In the genomic region with DNA sequence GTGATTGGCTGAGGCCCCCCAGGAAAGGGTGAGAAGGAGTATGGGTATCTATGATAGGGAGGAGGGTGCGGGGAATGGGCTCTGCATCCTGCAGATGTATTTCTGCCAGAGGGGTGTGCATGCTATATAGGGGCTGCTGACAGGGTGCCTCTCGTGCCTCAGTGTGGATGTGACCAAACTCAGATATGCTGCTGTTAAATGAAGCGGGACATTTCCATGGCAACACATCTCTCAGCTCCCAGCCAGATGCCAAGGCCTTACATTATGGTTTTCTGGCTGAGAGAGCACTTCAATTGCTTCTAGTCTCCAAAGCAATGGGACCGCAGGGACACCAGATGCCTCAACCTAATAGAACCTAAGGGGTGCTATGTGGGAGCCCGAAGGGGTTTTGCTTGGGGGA, we compare ENCODE assay signal across 10 mouse cellular contexts. TPM values are rescaled to one million over a fixed set of nuclear protein-coding genes. Genes with fewer than 3 reads are reported as not detected.
DNase-seq lines count a peak whose midpoint lies in the region; ATAC-seq and TF ChIP-seq lines count a peak whose summit lies in the region.
"Had no signal": no experiment of that assay in that cellular context is flagged by ENCODE, and none has a peak within 500 bp of the region (broad histone marks: within the 10 kb centered on the region; RNA-seq: fewer than 3 reads in every experiment).

No protein-coding gene starts in this region.

- ATAC-seq in Patski = peak; percentile 81
- peak; percentile 82 for ATAC-seq in midbrain, embryonic 16.5 days

- no peaks in the 10 kb centered on the region for H3K36me3 ChIP-seq in midbrain, embryonic 16.5 days (ENCODE audit: control insufficient read depth, insufficient read depth, low read length)

- H3K4me3 ChIP-seq in midbrain, embryonic 16.5 days (ENCODE audit: low read depth, low read length) = no peak overlapping the region
- H3K4me3 ChIP-seq in gastrocnemius, adult 2 months = no peak overlapping the region
- H3K4me3 ChIP-seq: embryonic facial prominence, embryonic 13.5 days had no signal

- peaks cover 7% of the 10 kb centered on the region for H3K4me1 ChIP-seq in midbrain, embryonic 16.5 days (ENCODE audit: control insufficient read depth, insufficient read depth, low read length)

- H3K9me3 ChIP-seq in midbrain, embryonic 16.5 days (replicated peaks; ENCODE audit: control insufficient read depth, low read length, poor library complexity, severe bottlenecking) = no peaks in the 10 kb centered on the region
- H3K9me3 ChIP-seq: embryonic facial prominence, embryonic 13.5 days had no signal

- intact Hi-C loops in gastrocnemius, adult 2 months (cut with DNase I) = loop anchor here (5.0 kb wide), 1 partner anchor 152 kb away; a partner anchor contains a TSS

- no peaks in the 10 kb centered on the region for H3K27me3 ChIP-seq in Patski
- H3K27me3 ChIP-seq in midbrain, embryonic 16.5 days (ENCODE audit: control insufficient read depth, insufficient read depth, low read depth, low read length) = no peaks in the 10 kb centered on the region
- H3K27me3 ChIP-seq: embryonic facial prominence, embryonic 13.5 days had no signal

- in situ Hi-C loops in Patski (cut with MboI; ENCODE audit: low pct_unique_long_range_greater_than_20kb) = no loop called here

- POLR2A ChIA-PET in Patski (lab: Charles Lee) = interaction anchor here (0.7 kb wide), 1 partner anchor 16 kb away, joined by 3 read pairs; no protein-coding TSS in a partner anchor

- WGBS in midbrain, embryonic 16.5 days = 30% methylated on average over 5 of the region's 5 CpGs

- H3K27ac ChIP-seq in midbrain, embryonic 16.5 days (ENCODE audit: low read length) = peak overlapping the region; percentile 78
- no peak overlapping the region for H3K27ac ChIP-seq in gastrocnemius, adult 2 months
- H3K27ac ChIP-seq: embryonic facial prominence, embryonic 13.5 days had no signal

- CTCF ChIA-PET in Patski (lab: Charles Lee) = no interaction called here

- no peak overlapping the region for H3K9ac ChIP-seq in midbrain, embryonic 16.5 days (ENCODE audit: low read depth, low read length)
- H3K9ac ChIP-seq: embryonic facial prominence, embryonic 13.5 days had no signal

- peak; percentile 48 for DNase-seq in embryo, embryonic 10 days (ENCODE audit: low spot score)
- DNase-seq in embryo, embryonic 9.5 days (ENCODE audit: extremely low spot score) = no peak
- no peak for DNase-seq in Patski (ENCODE audit: low read depth, low spot score)
- DNase-seq in frontal cortex, postnatal 14 days (ENCODE audit: low spot score in 2 of 2) = peak; percentile 15 to 28
- no peak for DNase-seq in lung, postnatal 36 days
- no peak for DNase-seq in kidney, adult 18-20 months
- no peak for DNase-seq in gastrocnemius, adult 2 months
- DNase-seq: gastrocnemius, postnatal 36 days had no signal

- TF ChIP-seq CTCF in Patski (IDR thresholded peaks at IDR 0.05) = no peak
- no peak for TF ChIP-seq CTCF in gastrocnemius, adult 2 months (IDR thresholded peaks at IDR 0.05)

- no peak overlapping the region for H3K4me2 ChIP-seq in midbrain, embryonic 16.5 days (ENCODE audit: low read length)
- H3K4me2 ChIP-seq: embryonic facial prominence, embryonic 13.5 days had no signal

RNA-seq across cellular contexts. Expression of a gene that starts 24.8 kb away (rescaled TPM):
- 138 TPM for polyA plus RNA-seq in Patski (2021)
- polyA plus RNA-seq in midbrain, embryonic 16.5 days (2015; fragmentation: Nextera tagmentation; extraction: Ambion mirVana) = 195 and 209 TPM in 2 replicates
- 100 to 1,000 TPM; 141 to 180 TPM for total RNA-seq in gastrocnemius, adult 2 months (2021)

RNA-seq across cellular contexts. Expression of a gene that starts 24.9 kb away (rescaled TPM):
- polyA plus RNA-seq in Patski (2021) = 15.5 TPM
- 40.7 and 41.8 TPM in 2 replicates for polyA plus RNA-seq in midbrain, embryonic 16.5 days (2015; fragmentation: Nextera tagmentation; extraction: Ambion mirVana)
- 1 to 10 TPM; 6.4 to 8.3 TPM for total RNA-seq in gastrocnemius, adult 2 months (2021)

RNA-seq across cellular contexts. Expression of a gene that starts 30.8 kb away (rescaled TPM):
- polyA plus RNA-seq in Patski (2021) = 164 TPM
- 72.8 and 75.0 TPM in 2 replicates for polyA plus RNA-seq in midbrain, embryonic 16.5 days (2015; fragmentation: Nextera tagmentation; extraction: Ambion mirVana)
- 1 to 10 TPM; 6.4 to 8.5 TPM for total RNA-seq in gastrocnemius, adult 2 months (2021)

RNA-seq across cellular contexts. Expression of a gene that starts 53.2 kb away (rescaled TPM):
- polyA plus RNA-seq in Patski (2021) = 99.2 TPM
- polyA plus RNA-seq in midbrain, embryonic 16.5 days (2015; fragmentation: Nextera tagmentation; extraction: Ambion mirVana) = 93.1 and 103 TPM in 2 replicates
- 10 to 100 TPM; 46.5 to 52.7 TPM for total RNA-seq in gastrocnemius, adult 2 months (2021)

Comparison
In these comparisons a context has a peak if more than half of its experiments do, and no peak if none do; other contexts are left out.
1. DNase-seq: peak in embryo, embryonic 10 days (single experiment) and frontal cortex, postnatal 14 days (2 of 2); none in embryo, embryonic 9.5 days (single experiment), Patski (single experiment), lung, postnatal 36 days (single experiment), kidney, adult 18-20 months (single experiment) and gastrocnemius, adult 2 months (single experiment).